Mouse (Mus musculus) skeletal muscle tissue, adult 2 months (tissue): Measurements from ENCODE around the gene Fam178b.
"Not testable (repeated sequence)": the region's sequence is repeated elsewhere in the genome, so short reads cannot be mapped to it uniquely, and the experiment has no call there.

ENCODE experiments used
- DNase-seq: peaks from one replicate; pipeline ENCODE4 v3.0.0-alpha.2; 2012; ENCODE audit warnings: low read depth, low spot score

The Fam178b gene

GRCm38 (mm10) chr1:36672648-36673350, 10.2 kb downstream of the Fam178b start:
- DNase-seq: no peak

DNA sequence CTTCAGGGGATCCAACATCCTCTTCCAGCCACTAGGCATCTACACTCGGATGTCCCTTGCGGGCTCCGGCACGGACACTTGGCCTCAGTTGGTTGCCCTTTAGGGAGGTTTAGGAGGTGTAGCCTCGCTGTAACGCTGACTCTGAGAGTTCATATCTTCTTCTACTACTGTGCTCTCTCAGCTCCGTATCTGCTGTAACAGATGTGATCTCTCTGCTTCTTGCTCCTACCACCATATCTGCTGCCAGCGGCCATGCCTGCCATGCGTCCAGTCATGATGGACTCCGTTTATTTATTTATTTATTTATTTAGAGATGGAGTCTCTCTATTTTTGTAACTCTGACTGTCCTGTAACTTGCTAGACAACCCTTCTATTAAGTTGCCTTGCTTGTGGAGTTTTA, 11.7 kb downstream of the Fam178b start:
- DNase-seq: no peak

- DNase-seq: no peak
Measured at GRCm38 (mm10) chr1:36670256-36670655, 12.7 kb downstream of the Fam178b start.

DNA sequence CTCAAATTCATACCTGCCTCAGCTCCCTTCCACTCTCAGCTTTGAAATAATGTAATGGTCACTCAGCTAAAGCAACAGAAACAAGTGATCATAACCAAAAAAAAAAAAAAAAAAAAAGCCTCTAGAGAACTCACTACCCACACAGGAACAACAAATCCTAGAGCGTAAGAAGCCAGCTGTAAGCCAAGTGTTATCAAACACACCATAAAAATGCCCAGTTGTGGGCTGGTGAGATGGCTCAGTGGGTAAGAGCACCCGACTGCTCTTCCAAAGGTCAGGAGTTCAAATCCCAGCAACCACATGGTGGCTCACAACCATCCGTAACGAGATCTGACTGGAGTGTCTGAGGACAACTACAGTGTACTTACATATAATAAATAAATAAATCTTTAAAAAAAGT, 15.0 kb downstream of the Fam178b start:
- DNase-seq: not testable (repeated sequence)

DNA sequence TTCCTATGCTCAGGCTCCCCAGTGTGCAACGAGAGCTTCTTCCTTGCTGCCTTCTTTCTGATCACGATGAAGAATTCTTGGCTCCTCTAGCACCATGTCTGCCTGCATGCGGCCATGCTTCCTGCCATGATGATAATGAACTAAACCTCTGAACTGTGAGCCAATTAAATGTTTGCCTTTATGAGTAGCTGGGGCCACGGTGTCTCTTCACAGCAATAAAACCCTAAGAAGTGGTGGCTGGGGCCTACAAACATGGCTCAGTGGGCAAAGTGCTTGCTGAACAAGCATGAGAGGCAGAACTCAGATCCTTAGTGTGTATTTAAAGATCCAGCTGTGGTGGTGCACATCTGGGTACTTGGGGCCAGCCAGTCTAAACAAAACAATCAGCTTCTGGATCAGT, 17.0 kb downstream of the Fam178b start:
- DNase-seq: no peak

GRCm38 (mm10) chr1:36665165-36665723, 17.7 kb downstream of the Fam178b start:
- DNase-seq: no peak

DNA sequence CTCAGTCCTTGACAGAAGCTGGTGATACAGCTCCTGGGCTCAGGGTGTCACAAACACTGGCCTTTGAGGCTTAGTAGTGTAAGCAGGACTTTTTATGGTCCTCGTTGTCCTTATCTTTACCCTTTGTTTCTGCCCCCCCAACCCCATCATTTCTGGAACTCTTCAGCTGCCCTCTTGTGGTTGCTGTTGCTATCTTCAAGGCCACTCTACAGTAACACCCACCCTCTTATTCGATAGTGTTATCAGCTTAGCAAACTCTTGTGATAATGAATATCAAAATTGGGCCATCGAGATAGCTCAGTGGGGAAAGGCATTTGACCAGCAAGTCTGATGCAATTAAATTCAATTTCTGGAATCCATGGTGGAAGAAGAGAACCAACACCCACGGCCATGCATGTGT, 18.5 kb downstream of the Fam178b start:
- no peak for DNase-seq

DNA sequence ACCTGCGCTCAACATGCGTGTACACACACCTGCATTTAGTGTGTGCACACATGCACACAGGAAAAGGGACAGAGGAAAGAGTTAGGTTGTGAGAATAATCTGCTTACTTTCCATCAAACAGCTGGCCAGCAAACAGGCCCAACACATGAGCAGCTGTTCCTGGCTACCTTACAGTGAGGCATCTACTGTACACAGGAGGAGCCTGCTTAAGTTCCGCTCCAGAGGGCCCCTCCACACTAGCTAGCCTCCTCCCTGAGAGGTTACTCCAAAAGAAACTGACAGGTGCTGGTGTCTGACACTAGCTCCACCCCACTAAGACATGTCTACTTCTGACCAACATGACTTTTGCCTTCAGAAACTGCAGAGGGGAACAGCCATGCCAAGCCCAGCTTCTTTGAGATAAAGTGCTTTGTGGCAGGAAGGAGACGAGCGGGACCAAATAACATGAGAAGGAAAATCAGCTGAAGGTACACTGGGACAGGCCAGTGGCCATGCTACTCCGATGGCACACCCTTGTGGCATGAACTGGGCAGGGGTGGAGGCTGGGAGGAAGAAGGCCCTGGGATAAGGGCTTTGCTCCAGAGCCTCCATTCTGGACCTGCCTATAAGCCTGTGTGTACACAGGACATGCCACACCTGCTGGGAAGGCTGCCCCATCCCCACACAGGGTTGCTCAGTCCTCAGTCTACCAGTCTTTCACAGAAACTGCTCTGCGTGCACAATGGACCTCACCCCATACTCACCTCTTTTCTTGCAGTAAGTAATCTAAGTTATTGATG, 24.2 kb downstream of the Fam178b start:
- no peak for DNase-seq

- DNase-seq: no peak
Measured at GRCm38 (mm10) chr1:36657658-36658415, 25.1 kb downstream of the Fam178b start.

- DNase-seq: no peak
Measured at GRCm38 (mm10) chr1:36656233-36656632, 26.8 kb downstream of the Fam178b start.

- no peak for DNase-seq
Measured at GRCm38 (mm10) chr1:36655039-36655438, 27.9 kb downstream of the Fam178b start.

- DNase-seq: no peak
Measured at GRCm38 (mm10) chr1:36647631-36648030, 35.4 kb downstream of the Fam178b start.

DNA sequence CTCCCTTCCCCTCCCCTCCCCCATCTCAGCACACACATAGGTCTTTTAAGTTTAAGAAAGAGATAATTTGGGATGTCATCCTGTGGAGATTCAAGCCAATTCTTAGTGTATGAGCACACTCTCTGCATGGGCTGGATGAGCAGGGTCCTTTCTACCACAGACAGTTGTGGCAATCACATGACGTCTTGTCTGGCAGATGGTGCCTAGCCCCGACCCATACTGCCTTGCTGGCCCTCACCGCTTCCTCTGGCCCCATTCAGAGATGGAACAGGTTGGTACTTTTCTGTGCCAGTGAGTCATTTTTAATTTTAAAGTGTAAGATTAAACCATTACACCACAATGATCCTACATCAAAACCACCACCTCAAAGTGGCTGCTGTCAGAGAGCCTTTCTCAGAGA, 36.7 kb downstream of the Fam178b start:
- DNase-seq: no peak

- DNase-seq: no peak
Measured at GRCm38 (mm10) chr1:36644615-36645007, 38.4 kb downstream of the Fam178b start.

DNA sequence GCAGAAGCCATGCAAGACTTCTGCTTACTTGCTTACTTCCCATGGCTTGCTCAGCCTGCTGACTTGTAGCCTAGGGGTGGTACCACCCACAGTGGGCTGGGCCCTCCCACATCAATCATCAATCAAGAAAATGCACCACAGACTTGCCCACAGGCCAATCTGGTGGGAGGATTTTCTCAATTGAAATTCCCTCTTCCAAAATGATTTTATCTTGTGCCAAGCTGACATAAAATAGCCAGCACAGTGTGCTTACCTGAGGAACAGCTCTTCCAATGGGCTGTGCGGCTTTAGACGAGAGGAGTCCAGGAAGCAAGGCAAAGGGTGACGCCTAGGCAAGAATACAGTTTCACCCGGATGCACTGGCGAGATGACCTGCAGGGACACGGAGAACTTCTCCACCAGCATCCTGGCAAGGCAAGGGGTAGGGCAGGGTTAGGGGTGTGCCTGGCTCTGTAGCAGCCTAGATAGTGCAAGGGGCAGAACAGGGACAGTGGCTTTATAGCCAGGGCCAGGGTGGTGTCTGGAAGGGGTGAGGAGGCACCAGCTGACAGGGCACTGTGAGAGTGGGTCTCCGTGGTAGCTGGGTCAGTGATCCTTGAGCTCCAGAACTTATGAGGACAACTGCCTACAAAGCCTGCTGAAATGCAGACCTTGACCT, 38.9 kb downstream of the Fam178b start:
- DNase-seq: no peak

- DNase-seq: no peak
Measured at GRCm38 (mm10) chr1:36635826-36636485, 47.0 kb downstream of the Fam178b start.

- peak; percentile 54 for DNase-seq
Measured at GRCm38 (mm10) chr1:36634940-36635339, 48.0 kb downstream of the Fam178b start.

DNA sequence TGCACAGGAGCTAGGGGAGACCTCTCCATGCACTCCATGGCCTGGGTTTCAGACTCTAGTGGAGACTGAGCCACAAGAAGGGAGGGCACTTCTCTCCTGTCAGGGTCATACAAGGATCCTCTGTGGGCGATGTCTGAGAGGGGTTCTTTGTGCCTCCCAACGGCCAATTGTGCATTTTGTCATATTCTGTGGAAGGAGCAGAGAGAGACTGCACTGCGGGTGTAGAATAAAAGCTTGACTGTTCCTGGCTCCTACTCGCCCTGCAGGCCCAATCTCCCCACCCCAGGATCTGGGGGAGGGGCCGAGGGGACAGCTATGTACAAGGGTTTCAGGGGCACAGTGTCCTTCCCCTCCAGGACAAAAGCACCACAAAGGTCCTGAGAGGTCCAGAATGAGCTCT, 49.1 kb downstream of the Fam178b start:
- no peak for DNase-seq

DNA sequence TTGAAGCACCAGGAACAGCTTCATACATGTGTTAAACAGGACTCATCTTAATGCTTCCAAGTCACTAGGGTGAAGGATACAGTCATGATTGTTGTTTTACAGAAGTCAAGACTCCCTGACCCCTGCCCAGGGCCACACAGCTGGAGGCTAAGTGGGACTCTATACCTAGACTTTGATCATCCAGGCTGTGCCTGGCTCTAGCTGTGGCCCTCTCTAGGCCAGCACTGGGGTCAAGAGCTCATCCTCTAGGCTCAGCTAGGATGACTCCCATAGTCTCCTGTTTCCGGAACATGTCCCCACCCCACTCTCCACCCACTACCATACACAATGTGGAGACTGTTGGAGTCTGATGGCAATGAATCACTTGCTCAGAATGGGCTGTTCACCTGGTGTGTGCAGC, 50.1 kb downstream of the Fam178b start:
- DNase-seq: no peak

DNA sequence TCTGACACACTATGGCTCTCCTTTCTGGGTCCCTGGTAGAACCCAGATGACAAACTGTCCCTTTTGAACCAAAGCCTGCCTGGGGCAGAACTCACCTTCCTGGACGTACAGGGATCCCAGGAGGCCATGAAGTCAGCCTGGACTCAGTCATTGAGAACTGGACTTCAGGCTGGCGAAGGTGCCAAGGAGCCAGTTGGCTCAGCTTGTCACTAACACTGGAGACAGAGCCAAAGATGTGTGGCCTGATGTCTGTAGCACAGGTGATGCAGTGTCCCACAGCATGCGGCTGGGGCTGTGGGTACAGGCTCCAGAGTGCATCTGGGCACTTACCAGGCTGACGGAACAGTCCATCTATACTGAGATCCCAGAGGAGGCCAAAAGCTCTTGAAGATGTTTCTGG, 50.9 kb downstream of the Fam178b start:
- DNase-seq: peak; percentile 44

DNA sequence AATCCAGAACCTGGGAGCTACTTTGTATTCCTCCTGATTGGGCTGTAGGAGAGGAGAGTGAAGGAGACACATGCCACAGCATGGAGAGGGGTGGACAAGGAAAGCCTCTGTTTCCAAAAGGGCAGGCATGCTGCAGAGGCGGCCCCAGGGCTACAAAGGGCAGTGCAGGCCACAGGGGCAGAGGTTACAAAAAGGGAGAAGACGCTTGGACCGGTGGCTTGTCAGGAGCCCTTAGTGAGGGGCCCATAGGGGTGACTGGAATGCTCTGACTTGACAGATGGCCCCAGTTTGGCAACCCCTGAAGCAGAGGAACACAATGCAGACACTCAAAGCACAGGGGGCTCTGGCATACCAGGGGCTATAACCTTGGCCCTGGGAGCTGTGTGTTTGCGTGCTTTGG, 51.6 kb downstream of the Fam178b start:
- no peak for DNase-seq
